Mouse (Mus musculus) ovary, postnatal 10 days (tissue): ENCODE results near the gene Isy1.

Experiments
- DNase-seq: peaks from one replicate; pipeline ENCODE4 v3.0.0; 2022; ENCODE audit warnings: low spot score

Isy1 gene

GRCm38 (mm10) chr6:87802462-87802861 lies 36.1 kb downstream of the Isy1 start:
- no peak for DNase-seq

GRCm38 (mm10) chr6:87799576-87799975 lies 39.0 kb downstream of the Isy1 start:
- no peak for DNase-seq

GRCm38 (mm10) chr6:87797321-87797720 lies 41.3 kb downstream of the Isy1 start:
- DNase-seq = no peak

GRCm38 (mm10) chr6:87796251-87796880 lies 42.2 kb downstream of the Isy1 start:
- no peak for DNase-seq

GRCm38 (mm10) chr6:87795385-87796150 lies 43.0 kb downstream of the Isy1 start:
- DNase-seq = no peak

GRCm38 (mm10) chr6:87793821-87794510 lies 44.6 kb downstream of the Isy1 start:
- DNase-seq = no peak

- DNase-seq = no peak
Observed at GRCm38 (mm10) chr6:87791826-87792225, 46.8 kb downstream of the Isy1 start.

- no peak for DNase-seq
Observed at GRCm38 (mm10) chr6:87790779-87791480, 47.7 kb downstream of the Isy1 start.

- no peak for DNase-seq
Observed at GRCm38 (mm10) chr6:87789791-87790190, 48.8 kb downstream of the Isy1 start.

GRCm38 (mm10) chr6:87788896-87789587 lies 49.6 kb downstream of the Isy1 start:
- DNase-seq = no peak

GRCm38 (mm10) chr6:87788266-87788895 lies 50.2 kb downstream of the Isy1 start:
- no peak for DNase-seq

- no peak for DNase-seq
Observed at GRCm38 (mm10) chr6:87787108-87787890, 51.3 kb downstream of the Isy1 start.

- no peak for DNase-seq
Observed at GRCm38 (mm10) chr6:87786621-87787020, 52.0 kb downstream of the Isy1 start.

GRCm38 (mm10) chr6:87784033-87784432 lies 54.6 kb downstream of the Isy1 start:
- no peak for DNase-seq

- no peak for DNase-seq
Observed at GRCm38 (mm10) chr6:87780546-87781301, 57.9 kb downstream of the Isy1 start.

GRCm38 (mm10) chr6:87779174-87780165 lies 59.1 kb downstream of the Isy1 start:
- no peak for DNase-seq

- no peak for DNase-seq
Observed at GRCm38 (mm10) chr6:87778294-87779173, 60.1 kb downstream of the Isy1 start.
